Mouse (Mus musculus) Patski (cell line): ENCODE measurements around the gene Ckb. TPM values are rescaled to one million over a fixed set of nuclear protein-coding genes. Genes with fewer than 3 reads are reported as not detected.

Experiments used
- ATAC-seq: fragments of 100-300 bp; one replicate; pipeline ENCODE4 v1.8.0; 2021
- CTCF ChIA-PET: fragments of 350-600 bp; sonication (Branson Sonifier 250); formaldehyde crosslinking; loops from one replicate; lab custom pipeline; 2022; ENCODE audit warnings: inconsistent platforms; lab: Charles Lee
- POLR2A ChIA-PET: fragments of 350-600 bp; sonication (Branson Sonifier 250); formaldehyde crosslinking; loops from one replicate; lab custom pipeline; 2022; ENCODE audit warnings: antibody characterized with exemption, inconsistent platforms; lab: Charles Lee
- DNase-seq: peaks from one replicate; pipeline ENCODE4 v3.0.0-alpha.2; 2011; ENCODE audit warnings: low read depth, low spot score
- H3K27me3 ChIP-seq: fragments of 371-371 bp; one replicate; pipeline ENCODE4 v1.5.1; 2021
- CTCF ChIP-seq: fragments of 100-300 bp; IDR thresholded peaks from one replicate; pipeline ENCODE4 v1.5.1; 2021
- in situ Hi-C: fragments of 300-500 bp; cut with MboI; formaldehyde crosslinking; loops from 3 replicates; pipeline ENCODE4 v1.11.1; 2018; ENCODE audit warnings: low pct_unique_long_range_greater_than_20kb, mixed read lengths
- polyA plus RNA-seq: library from polyadenylated mRNA; unstranded; gene quantifications from one replicate; pipeline ENCODE4 v1.2.3, GENCODE M21; 2021

Ckb gene
- polyA plus RNA-seq, 1 experiment from 2014 or later, result 69.4 TPM

DNA sequence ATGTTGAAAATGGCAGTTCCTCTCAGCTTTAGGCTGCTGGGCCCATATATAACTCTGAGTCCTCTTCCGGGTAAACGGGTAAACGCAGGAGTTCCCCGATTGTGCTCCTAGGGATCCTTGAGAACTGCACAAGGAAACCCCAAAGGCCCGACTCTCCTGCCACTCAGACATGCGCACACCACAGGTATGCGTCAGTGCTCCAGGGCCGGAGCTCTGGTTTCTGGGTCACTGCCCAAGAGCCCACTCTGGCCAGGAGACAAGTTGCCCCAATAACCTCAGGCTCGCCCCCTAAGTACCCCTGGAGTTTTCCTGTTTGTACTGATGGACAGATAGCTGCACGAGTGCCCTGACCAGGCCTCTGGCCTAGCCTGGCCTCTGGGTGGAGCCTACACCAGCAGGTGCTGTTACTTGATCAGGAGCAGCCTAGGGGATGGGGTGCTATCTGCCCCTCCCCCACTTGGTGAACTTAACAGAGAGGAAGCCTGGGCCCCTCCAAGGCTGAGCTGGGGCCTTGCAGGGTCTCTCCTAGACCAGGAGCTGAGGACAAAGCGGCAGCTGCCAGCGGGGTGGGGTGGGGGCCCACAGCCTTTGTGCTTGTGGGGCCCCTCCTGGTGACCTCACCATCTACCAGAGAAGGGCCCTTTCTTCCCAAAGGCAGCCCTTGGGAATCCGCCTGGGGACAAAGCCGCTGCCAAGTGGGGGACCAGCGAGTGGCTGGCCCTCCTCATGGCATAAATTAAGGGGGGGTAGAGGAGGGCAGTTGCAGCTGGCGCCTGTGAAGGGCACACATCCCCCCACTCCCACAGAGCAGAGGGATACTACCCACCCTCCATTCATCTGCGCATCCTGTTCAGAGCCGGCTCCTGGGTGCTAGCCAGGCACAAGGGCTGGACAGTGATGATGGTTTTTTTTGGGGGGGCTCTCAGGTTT is 21.5 kb upstream of the Ckb start:
- in situ Hi-C loops, result no loop called here

DNA sequence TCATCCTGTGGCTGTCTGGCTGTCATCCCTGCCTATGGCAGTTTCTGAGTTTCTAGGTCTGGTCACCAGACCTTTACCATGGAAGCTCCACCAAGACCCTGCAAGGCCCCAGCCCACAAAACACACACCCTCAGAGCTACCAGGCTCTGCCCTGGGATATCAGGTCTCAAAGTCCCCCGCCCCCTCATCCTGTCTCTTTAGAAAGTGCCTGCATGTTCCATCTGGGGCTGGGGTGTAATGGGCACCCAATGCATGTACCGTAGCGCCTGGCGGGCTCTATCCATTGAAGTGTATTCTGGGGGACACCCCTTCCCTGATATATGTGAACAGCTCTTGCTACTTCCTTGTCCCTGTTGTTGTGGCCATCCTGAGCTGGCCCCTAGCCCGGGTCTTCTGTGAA is 20.8 kb upstream of the Ckb start:
- ChIA-PET CTCF (interaction anchor here (0.8 kb wide), 1 partner anchor 25 kb away, joined by 3 read pairs; no protein-coding TSS in a partner anchor), POLR2A (interaction anchor here (0.9 to 1.0 kb wide), 2 partner anchors 24 to 27 kb away, joined by 3 read pairs; no protein-coding TSS in a partner anchor)
- ATAC-seq (no peak), DNase-seq (no peak)
- H3K27me3 ChIP-seq, result no peaks in the 10 kb centered on the region
- in situ Hi-C loops, result no loop called here
- no peak for TF ChIP-seq CTCF

More for the DNA sequence above, 21.5 kb upstream of the Ckb start:
- H3K27me3 ChIP-seq, result no peaks in the 10 kb centered on the region
- CTCF ChIA-PET, result interaction anchor here (0.8 to 3.3 kb wide), 4 partner anchors 14 to 40 kb away, joined by 3 to 17 read pairs (median 3); no protein-coding TSS in a partner anchor
- TF ChIP-seq CTCF, result no peak
- POLR2A ChIA-PET, result interaction anchor here (0.9 to 1.0 kb wide), 2 partner anchors 25 to 28 kb away, joined by 3 read pairs; no protein-coding TSS in a partner anchor
- DNase-seq (no peak), ATAC-seq (no peak)

DNA sequence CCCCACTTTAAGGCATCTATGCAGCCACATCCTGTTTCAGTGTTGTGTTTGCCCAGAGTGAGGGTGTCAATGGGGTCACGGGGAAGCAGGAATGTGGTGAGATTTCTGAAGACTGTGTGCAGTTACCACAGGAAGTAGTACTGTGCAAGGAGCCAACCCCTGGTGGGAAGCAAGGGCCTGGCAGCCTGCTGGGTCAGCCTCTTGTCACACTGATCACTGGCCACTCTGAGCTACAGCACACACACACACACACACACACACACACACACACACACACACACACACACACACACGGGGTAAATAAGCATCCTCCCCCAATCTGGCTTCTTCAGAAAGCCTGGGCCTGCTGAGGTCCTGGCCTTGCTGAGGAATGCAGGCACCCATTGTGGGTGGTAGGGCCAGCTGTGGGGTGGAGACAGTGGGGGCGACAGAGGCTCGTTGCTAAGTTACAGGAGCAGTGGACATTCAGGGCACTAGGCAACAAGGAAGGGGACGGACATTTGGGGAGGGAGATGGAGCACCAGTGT is 19.3 kb upstream of the Ckb start:
- CTCF ChIA-PET, result no interaction called here
- DNase-seq (no peak), ATAC-seq (peak; percentile 27)
- in situ Hi-C loops, result no loop called here
- no peaks in the 10 kb centered on the region for H3K27me3 ChIP-seq
- POLR2A ChIA-PET, result no interaction called here
- TF ChIP-seq CTCF, result no peak

DNA sequence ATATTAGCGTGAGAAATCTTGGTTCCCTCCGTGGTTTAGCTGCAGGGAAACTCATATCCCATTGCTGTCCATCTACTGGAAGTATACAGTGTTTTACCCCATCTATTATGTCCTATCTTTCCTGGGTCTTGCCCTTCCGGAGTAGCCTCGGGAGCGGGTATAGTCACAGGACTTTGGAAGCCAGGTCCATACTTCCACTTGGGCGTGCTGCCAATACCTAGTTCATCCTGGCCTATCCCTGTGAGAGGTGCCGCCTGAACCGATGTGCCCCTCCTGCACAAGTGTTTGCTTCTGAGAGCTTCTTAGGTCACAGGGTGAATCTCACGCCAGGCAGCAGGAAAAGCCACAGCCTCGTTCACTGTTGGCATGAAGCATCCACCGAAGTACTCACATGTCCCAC is 17.3 kb upstream of the Ckb start:
- CTCF ChIA-PET, result no interaction called here
- POLR2A ChIA-PET, result no interaction called here
- ATAC-seq, result no peak
- H3K27me3 ChIP-seq, result no peaks in the 10 kb centered on the region
- TF ChIP-seq CTCF, result no peak
- in situ Hi-C loops, result no loop called here
- no peak for DNase-seq

DNA sequence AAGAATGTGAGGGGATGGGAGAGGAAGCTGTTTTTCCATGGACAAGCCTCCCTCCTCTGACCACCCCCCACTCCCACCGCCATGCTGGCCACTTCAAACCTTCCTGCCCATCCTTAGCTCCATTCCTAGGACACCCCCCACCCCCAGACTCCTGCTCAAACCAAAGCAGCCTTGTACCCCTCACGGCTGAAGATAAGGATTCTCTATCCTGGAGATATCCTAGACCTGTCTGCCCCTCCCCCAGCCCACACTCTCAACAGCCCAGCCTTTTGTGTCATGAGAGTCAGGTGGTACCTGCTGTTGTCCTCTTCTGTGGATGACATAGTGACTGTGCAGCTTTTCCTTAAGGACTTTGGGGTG is 15.9 kb upstream of the Ckb start:
- no peaks in the 10 kb centered on the region for H3K27me3 ChIP-seq
- in situ Hi-C loops, result no loop called here
- no peak for TF ChIP-seq CTCF
- ChIA-PET CTCF (interaction anchor here (0.7 to 1.6 kb wide), 4 partner anchors 8 to 44 kb away, joined by 3 to 5 read pairs (median 4); no protein-coding TSS in a partner anchor), POLR2A (interaction anchor here (0.7 to 1.0 kb wide), 3 partner anchors 9 to 19 kb away, joined by 3 read pairs; no protein-coding TSS in a partner anchor)
- DNase-seq, result no peak
- no peak for ATAC-seq

DNA sequence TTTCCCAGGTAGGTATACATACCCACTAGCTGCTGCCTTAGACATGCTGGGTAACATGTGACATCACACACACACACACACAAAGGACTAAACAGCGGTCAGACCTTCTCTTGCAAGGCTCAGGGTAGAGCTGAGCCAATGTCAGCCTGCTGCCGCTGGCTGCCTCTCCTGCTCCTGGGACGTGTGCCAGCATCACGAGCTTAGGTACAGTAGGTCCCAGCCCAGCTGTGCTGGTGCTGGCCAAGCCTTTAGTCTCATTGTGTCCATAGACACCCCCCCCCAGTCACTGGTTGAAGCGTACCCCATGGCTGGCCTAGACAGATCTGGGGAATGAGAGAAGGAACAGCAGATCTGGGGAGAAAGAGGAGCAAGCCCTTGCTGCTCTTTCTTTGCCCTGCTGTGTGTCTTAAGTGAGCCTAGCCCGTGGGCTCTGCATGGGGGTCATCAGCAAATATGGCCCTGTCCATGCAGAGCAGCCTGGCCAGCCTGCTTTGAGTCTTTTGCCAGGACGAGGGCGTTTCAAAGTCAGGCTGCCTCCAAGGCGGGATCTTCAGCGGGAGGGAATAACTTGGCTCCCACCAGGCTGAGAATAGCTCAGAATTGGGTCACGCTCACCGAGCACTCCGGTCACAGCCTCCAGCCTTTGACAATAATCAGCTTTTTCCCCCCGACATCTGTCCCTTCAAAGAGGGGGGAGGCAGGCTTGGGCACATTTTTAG is 15.4 kb upstream of the Ckb start:
- in situ Hi-C loops, result no loop called here
- ATAC-seq, result no peak
- H3K27me3 ChIP-seq, result no peaks in the 10 kb centered on the region
- DNase-seq, result no peak
- ChIA-PET POLR2A (interaction anchor here (0.7 to 1.0 kb wide), 3 partner anchors 9 to 19 kb away, joined by 3 read pairs; no protein-coding TSS in a partner anchor), CTCF (interaction anchor here (0.7 to 1.6 kb wide), 5 partner anchors 9 to 45 kb away, joined by 3 to 5 read pairs (median 3); no protein-coding TSS in a partner anchor)
- no peak for TF ChIP-seq CTCF

DNA sequence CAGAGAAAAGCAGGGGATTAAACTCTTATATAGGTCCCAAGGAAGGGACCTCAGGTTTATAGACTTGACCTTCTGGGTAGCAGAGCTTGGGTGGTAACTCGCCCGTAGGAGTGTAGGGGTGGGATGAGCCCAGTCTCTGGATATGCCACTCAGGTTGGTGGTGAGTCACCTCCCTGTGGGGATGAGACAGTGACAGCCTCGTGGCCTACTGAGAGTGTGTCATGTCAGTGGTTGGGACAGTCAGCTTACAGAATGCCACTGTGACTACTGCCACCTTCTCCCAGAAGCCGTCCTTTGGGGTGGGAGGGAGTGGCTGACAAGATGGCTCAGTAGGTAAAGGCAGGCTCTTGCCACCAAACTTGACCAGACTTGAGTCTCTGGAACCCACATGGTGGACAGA is 14.3 kb upstream of the Ckb start:
- POLR2A ChIA-PET, result no interaction called here
- CTCF ChIA-PET, result interaction anchor here (1.0 kb wide), 1 partner anchor 10 kb away, joined by 3 read pairs; no protein-coding TSS in a partner anchor
- DNase-seq, result no peak
- no peaks in the 10 kb centered on the region for H3K27me3 ChIP-seq
- no peak for ATAC-seq
- no peak for TF ChIP-seq CTCF
- in situ Hi-C loops, result no loop called here

DNA sequence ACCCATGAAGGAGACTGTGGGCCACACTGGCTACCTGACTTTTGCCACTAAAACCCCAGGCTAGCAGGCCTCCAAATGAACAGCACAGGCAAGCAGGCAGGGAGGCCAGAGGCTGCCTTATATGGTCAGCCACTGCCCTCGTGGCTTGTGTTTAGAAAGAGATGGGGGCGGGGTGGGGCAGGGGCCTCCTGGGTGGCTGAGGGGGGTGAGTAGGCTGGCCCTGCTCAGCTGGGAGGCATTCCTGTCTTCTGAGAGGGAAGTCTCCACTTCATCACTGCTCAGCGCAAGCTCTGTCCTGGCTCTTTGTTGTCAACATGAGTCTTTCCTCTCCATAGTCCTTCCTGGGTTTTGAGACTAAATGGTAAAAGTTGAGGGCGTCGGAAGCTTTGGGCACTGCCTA is 10.7 kb upstream of the Ckb start:
- POLR2A ChIA-PET, result no interaction called here
- DNase-seq (no peak), ATAC-seq (peak; percentile 18)
- CTCF ChIA-PET, result interaction anchor here (1.9 kb wide), 1 partner anchor 13 kb away, joined by 7 read pairs; no protein-coding TSS in a partner anchor
- in situ Hi-C loops, result no loop called here
- no peak for TF ChIP-seq CTCF
- no peaks in the 10 kb centered on the region for H3K27me3 ChIP-seq

DNA sequence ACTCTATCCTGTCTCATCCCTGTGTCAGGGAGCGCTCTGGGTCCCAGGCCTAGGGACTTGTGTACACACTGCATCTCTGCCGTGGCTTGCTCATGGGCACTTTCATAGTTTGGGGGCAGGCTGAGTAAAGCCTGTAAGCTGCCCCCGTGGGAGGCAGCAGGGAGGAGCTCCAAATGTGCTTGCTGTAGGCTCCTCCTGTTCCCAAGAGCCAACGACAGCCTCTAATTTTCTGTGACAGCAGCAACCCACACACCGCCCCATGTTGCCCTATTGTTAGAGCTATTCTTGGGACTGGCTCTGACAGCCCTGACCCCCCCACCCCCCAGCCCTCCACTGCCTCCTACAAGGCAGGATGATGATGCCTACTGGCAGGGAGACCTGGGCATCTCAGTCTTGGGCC is 9.9 kb upstream of the Ckb start:
- no peaks in the 10 kb centered on the region for H3K27me3 ChIP-seq
- DNase-seq, result no peak
- in situ Hi-C loops, result no loop called here
- ChIA-PET CTCF (interaction anchor here (1.9 kb wide), 1 partner anchor 14 kb away, joined by 7 read pairs; no protein-coding TSS in a partner anchor), POLR2A (interaction anchor here (0.5 kb wide), 1 partner anchor 30 kb away, joined by 4 read pairs; no protein-coding TSS in a partner anchor)
- no peak for ATAC-seq
- no peak for TF ChIP-seq CTCF

DNA sequence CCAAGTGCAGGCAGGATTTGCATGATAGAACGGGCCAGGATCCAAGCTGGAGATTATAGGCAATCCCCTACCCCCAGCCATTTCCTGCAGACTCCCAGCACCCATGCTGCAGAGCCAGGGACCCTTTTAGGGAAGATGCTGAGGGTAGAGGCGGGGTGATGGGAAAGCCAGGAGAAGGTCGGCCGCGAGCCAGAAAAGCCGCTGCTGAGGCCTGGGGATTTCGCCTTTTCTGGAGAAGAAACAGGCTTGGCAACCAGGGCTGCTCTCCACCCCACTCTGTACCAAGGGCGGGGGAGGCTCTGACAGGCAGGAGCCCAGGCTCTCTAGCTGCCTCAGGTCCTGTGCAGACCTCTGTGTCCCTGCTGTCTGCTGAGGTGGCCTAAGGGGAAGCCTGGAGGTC is 9.2 kb upstream of the Ckb start:
- no peak for TF ChIP-seq CTCF
- CTCF ChIA-PET, result interaction anchor here (0.6 to 1.9 kb wide), 2 partner anchors 15 to 85 kb away, joined by 3 to 7 read pairs; no protein-coding TSS in a partner anchor
- no peak for DNase-seq
- no peaks in the 10 kb centered on the region for H3K27me3 ChIP-seq
- POLR2A ChIA-PET, result interaction anchor here (0.5 kb wide), 1 partner anchor 935 kb away, joined by 3 read pairs; no protein-coding TSS in a partner anchor
- in situ Hi-C loops, result no loop called here
- no peak for ATAC-seq
